Mouse (Mus musculus): ENCODE data around the gene Map7d1.
A peak's percentile ranks its signal among the peaks of the same experiment; 100 is the strongest.
"Not testable (repeated sequence)": the region's sequence is repeated elsewhere in the genome, so short reads cannot be mapped to it uniquely, and the experiment has no call there.

Map7d1 gene

GRCm38 (mm10) chr4:126239862-126240475 lies 16.2 kb downstream of the Map7d1 start:
- DNase-seq (ENCODE audit: low spot score), result no peak

- DNase-seq (ENCODE audit: low spot score), result no peak
Measured at GRCm38 (mm10) chr4:126237721-126238242, 18.4 kb downstream of the Map7d1 start.

- DNase-seq (ENCODE audit: low spot score), result no peak
Measured at GRCm38 (mm10) chr4:126236467-126237280, 19.5 kb downstream of the Map7d1 start.

GRCm38 (mm10) chr4:126235191-126235590 lies 21.0 kb downstream of the Map7d1 start:
- no peak for DNase-seq (ENCODE audit: low spot score)

GRCm38 (mm10) chr4:126234496-126235175 lies 21.5 kb downstream of the Map7d1 start:
- no peak for DNase-seq (ENCODE audit: low spot score)

- no peak for DNase-seq (ENCODE audit: low spot score)
Measured at GRCm38 (mm10) chr4:126233676-126234308, 22.4 kb downstream of the Map7d1 start.

GRCm38 (mm10) chr4:126229900-126230299 lies 26.2 kb downstream of the Map7d1 start:
- DNase-seq (ENCODE audit: low spot score), result no peak

GRCm38 (mm10) chr4:126228144-126228543 lies 28.0 kb downstream of the Map7d1 start:
- no peak for DNase-seq (ENCODE audit: low spot score)

- peak; percentile 93 for DNase-seq (ENCODE audit: low spot score)
Measured at GRCm38 (mm10) chr4:126227077-126227761, 28.9 kb downstream of the Map7d1 start.

- DNase-seq (ENCODE audit: low spot score), result no peak
Measured at GRCm38 (mm10) chr4:126226640-126227039, 29.5 kb downstream of the Map7d1 start.

- DNase-seq (ENCODE audit: low spot score), result no peak
Measured at GRCm38 (mm10) chr4:126222631-126223030, 33.5 kb downstream of the Map7d1 start.

GRCm38 (mm10) chr4:126220045-126220444 lies 36.1 kb downstream of the Map7d1 start:
- DNase-seq (ENCODE audit: low spot score), result no peak

GRCm38 (mm10) chr4:126219540-126219939 lies 36.6 kb downstream of the Map7d1 start:
- DNase-seq (ENCODE audit: low spot score), result not testable (repeated sequence)

GRCm38 (mm10) chr4:126217771-126218170 lies 38.4 kb downstream of the Map7d1 start:
- DNase-seq (ENCODE audit: low spot score), result no peak

GRCm38 (mm10) chr4:126207081-126207480 lies 49.1 kb downstream of the Map7d1 start:
- no peak for DNase-seq (ENCODE audit: low spot score)

- DNase-seq (ENCODE audit: low spot score), result no peak
Measured at GRCm38 (mm10) chr4:126205386-126205785, 50.8 kb downstream of the Map7d1 start.

- no peak for DNase-seq (ENCODE audit: low spot score)
Measured at GRCm38 (mm10) chr4:126204661-126205230, 51.4 kb downstream of the Map7d1 start.

- DNase-seq (ENCODE audit: low spot score), result no peak
Measured at GRCm38 (mm10) chr4:126204016-126204415, 52.1 kb downstream of the Map7d1 start.

- no peak for DNase-seq (ENCODE audit: low spot score)
Measured at GRCm38 (mm10) chr4:126203336-126203895, 52.7 kb downstream of the Map7d1 start.

GRCm38 (mm10) chr4:126202303-126203181 lies 53.6 kb downstream of the Map7d1 start, which contains the start of gene Thrap3:
Gene Thrap3, minus strand, starts transcription at chr4:126202760.
- DNase-seq (ENCODE audit: low spot score), result peak; percentile 98
